13 mouse cellular contexts compared by ENCODE assay signal in the genomic region with DNA sequence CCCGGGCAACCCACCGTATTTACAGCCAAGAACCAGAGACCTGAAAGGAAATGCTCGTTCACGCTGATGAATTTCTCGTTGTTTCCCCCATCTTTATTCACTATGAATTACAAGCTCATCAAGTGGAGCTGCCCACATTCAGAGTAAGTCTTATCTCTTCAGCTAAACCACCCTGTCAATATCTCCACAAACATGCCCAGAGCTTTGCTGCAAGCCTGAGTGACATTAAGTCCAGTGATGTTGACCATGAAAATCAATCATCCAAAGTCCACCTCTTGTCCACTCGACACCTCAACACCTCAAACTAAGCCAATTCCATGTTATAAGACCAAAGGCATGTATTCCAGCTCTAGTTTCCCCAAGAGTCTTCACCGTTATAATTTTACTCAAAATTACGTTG.
"Had no signal": no experiment of that assay in that cellular context is flagged by ENCODE, and none has a peak within 500 bp of the region (broad histone marks: within the 10 kb centered on the region; RNA-seq: fewer than 3 reads in every experiment).

No protein-coding gene starts in this region.

- ATAC-seq: midbrain, embryonic 13.5 days; midbrain, embryonic 15.5 days had no signal

- DNase-seq: lung, adult 18-20 months; lung, embryonic 14.5 days; lung, postnatal 10 days; lung, postnatal 4 days; right cerebral cortex, postnatal 14 days; spleen, adult 18-20 months; thymus, adult 18-20 months; thymus, postnatal 14 days; thymus, postnatal 36 days had no signal

- H3K4me2 ChIP-seq: lung, embryonic 14.5 days; midbrain, embryonic 11.5 days; midbrain, embryonic 13.5 days; midbrain, embryonic 15.5 days; neural tube, embryonic 12.5 days had no signal

- H3K27me3 ChIP-seq: midbrain, embryonic 13.5 days; midbrain, embryonic 15.5 days; neural tube, embryonic 12.5 days had no signal

- H3K4me1 ChIP-seq: midbrain, embryonic 13.5 days; midbrain, embryonic 15.5 days; neural tube, embryonic 12.5 days had no signal

- H3K4me3 ChIP-seq: midbrain, embryonic 13.5 days; midbrain, embryonic 15.5 days; neural tube, embryonic 12.5 days had no signal

- H3K27ac ChIP-seq: midbrain, embryonic 13.5 days; midbrain, embryonic 15.5 days; neural tube, embryonic 12.5 days had no signal

- H3K36me3 ChIP-seq: midbrain, embryonic 13.5 days; midbrain, embryonic 15.5 days; neural tube, embryonic 12.5 days had no signal

- H3K9me3 ChIP-seq: midbrain, embryonic 13.5 days; midbrain, embryonic 15.5 days; neural tube, embryonic 12.5 days had no signal

- H3K9ac ChIP-seq: lung, embryonic 14.5 days; midbrain, embryonic 13.5 days; midbrain, embryonic 15.5 days; neural tube, embryonic 12.5 days had no signal
